Mouse (Mus musculus) Patski (cell line): ENCODE measurements around the gene Gm36864. TPM values are rescaled to one million over a fixed set of nuclear protein-coding genes. Genes with fewer than 3 reads are reported as not detected.

Source experiments
- ATAC-seq: fragments of 100-300 bp; one replicate; pipeline ENCODE4 v1.8.0; 2021
- CTCF ChIA-PET: fragments of 350-600 bp; sonication (Branson Sonifier 250); formaldehyde crosslinking; loops from one replicate; lab custom pipeline; 2022; ENCODE audit warnings: inconsistent platforms; lab: Charles Lee
- POLR2A ChIA-PET: fragments of 350-600 bp; sonication (Branson Sonifier 250); formaldehyde crosslinking; loops from one replicate; lab custom pipeline; 2022; ENCODE audit warnings: antibody characterized with exemption, inconsistent platforms; lab: Charles Lee
- DNase-seq: peaks from one replicate; pipeline ENCODE4 v3.0.0-alpha.2; 2011; ENCODE audit warnings: low read depth, low spot score
- H3K27me3 ChIP-seq: fragments of 371-371 bp; one replicate; pipeline ENCODE4 v1.5.1; 2021
- CTCF ChIP-seq: fragments of 100-300 bp; IDR thresholded peaks from one replicate; pipeline ENCODE4 v1.5.1; 2021
- in situ Hi-C: fragments of 300-500 bp; cut with MboI; formaldehyde crosslinking; loops from 3 replicates; pipeline ENCODE4 v1.11.1; 2018; ENCODE audit warnings: low pct_unique_long_range_greater_than_20kb, mixed read lengths
- polyA plus RNA-seq: library from polyadenylated mRNA; unstranded; gene quantifications from one replicate; pipeline ENCODE4 v1.2.3, GENCODE M21; 2021

The Gm36864 gene
- polyA plus RNA-seq, 1 experiment from 2014 or later: not detected

GRCm38 (mm10) chr7:44254930-44255329, 19.0 kb downstream of the Gm36864 start:
- DNase-seq: no peak
- in situ Hi-C loops: loop anchor here (5.0 kb wide), 1 partner anchor 212 kb away; the partner anchor contains the start of genes Aspdh and Josd2
- H3K27me3 ChIP-seq: no peaks in the 10 kb centered on the region
- no peak for TF ChIP-seq CTCF
- POLR2A ChIA-PET: interaction anchor here (0.7 kb wide), 1 partner anchor 119 kb away, joined by 5 read pairs; no protein-coding TSS in a partner anchor
- CTCF ChIA-PET: no interaction called here
- ATAC-seq: no peak

- POLR2A ChIA-PET: no interaction called here
- H3K27me3 ChIP-seq: peaks cover 3% of the 10 kb centered on the region
- no peak for TF ChIP-seq CTCF
- CTCF ChIA-PET: no interaction called here
- no peak for ATAC-seq
- no peak for DNase-seq
- in situ Hi-C loops: loop anchor here (5.0 kb wide), 1 partner anchor 210 kb away; the partner anchor contains the start of genes Aspdh and Josd2
Observed at GRCm38 (mm10) chr7:44257278-44257677, 21.3 kb downstream of the Gm36864 start, which contains the start of gene Acp4. TSS of gene Acp4 (minus strand) at chr7:44257378.

GRCm38 (mm10) chr7:44260410-44260809, 24.4 kb downstream of the Gm36864 start:
- DNase-seq: no peak
- in situ Hi-C loops: loop anchor here (5.0 kb wide), 2 partner anchors 42 to 92 kb away; no protein-coding TSS in a partner anchor
- H3K27me3 ChIP-seq: peaks cover 3% of the 10 kb centered on the region
- no peak for TF ChIP-seq CTCF
- POLR2A ChIA-PET: interaction anchor here (0.6 to 0.7 kb wide), 2 partner anchors 8 to 91 kb away, joined by 3 to 4 read pairs; no protein-coding TSS in a partner anchor
- CTCF ChIA-PET: interaction anchor here (1.0 to 1.2 kb wide), 2 partner anchors 67 to 91 kb away, joined by 3 read pairs; no protein-coding TSS in a partner anchor
- ATAC-seq: no peak

GRCm38 (mm10) chr7:44261147-44261546, 25.2 kb downstream of the Gm36864 start, which contains the start of gene Gm15517:
TSS of gene Gm15517 (plus strand) at chr7:44261447.
- POLR2A ChIA-PET: interaction anchor here (0.6 kb wide), 1 partner anchor 9 kb away, joined by 3 read pairs; no protein-coding TSS in a partner anchor
- ATAC-seq: no peak
- no peak for TF ChIP-seq CTCF
- CTCF ChIA-PET: interaction anchor here (1.2 kb wide), 1 partner anchor 67 kb away, joined by 3 read pairs; no protein-coding TSS in a partner anchor
- in situ Hi-C loops: loop anchor here (5.0 kb wide), 2 partner anchors 41 to 91 kb away; no protein-coding TSS in a partner anchor
- peaks cover 3% of the 10 kb centered on the region for H3K27me3 ChIP-seq
- DNase-seq: no peak

- H3K27me3 ChIP-seq: peaks cover 11% of the 10 kb centered on the region
- in situ Hi-C loops: loop anchor here (5.0 kb wide), 2 partner anchors 39 to 89 kb away; no protein-coding TSS in a partner anchor
- POLR2A ChIA-PET: interaction anchor here (0.6 kb wide), 1 partner anchor 87 kb away, joined by 4 read pairs; no protein-coding TSS in a partner anchor
- peak; percentile 69 for ATAC-seq
- CTCF ChIA-PET: interaction anchor here (0.6 to 1.9 kb wide), 17 partner anchors 9 to 250 kb away, joined by 3 to 17 read pairs (median 4); no protein-coding TSS in a partner anchor
- DNase-seq: peak; percentile 67
- TF ChIP-seq CTCF: peak; percentile 99
Observed at GRCm38 (mm10) chr7:44262791-44263643, 27.0 kb downstream of the Gm36864 start.

- POLR2A ChIA-PET: interaction anchor here (0.6 kb wide), 1 partner anchor 31 kb away, joined by 3 read pairs; no protein-coding TSS in a partner anchor
- TF ChIP-seq CTCF: no peak
- H3K27me3 ChIP-seq: peaks cover 16% of the 10 kb centered on the region
- in situ Hi-C loops: no loop called here
- DNase-seq (no peak), ATAC-seq (peak; percentile 22)
- CTCF ChIA-PET: no interaction called here
Observed at GRCm38 (mm10) chr7:44268117-44268516, 32.1 kb downstream of the Gm36864 start.

- no peak for TF ChIP-seq CTCF
- ChIA-PET POLR2A (interaction anchor here (0.6 kb wide), 1 partner anchor 41 kb away, joined by 4 read pairs; the partner anchor contains the start of gene Shank1), CTCF (no interaction called here)
- H3K27me3 ChIP-seq: peaks cover 16% of the 10 kb centered on the region
- DNase-seq (no peak), ATAC-seq (no peak)
- in situ Hi-C loops: no loop called here
Observed at GRCm38 (mm10) chr7:44269397-44269796, 33.4 kb downstream of the Gm36864 start.

GRCm38 (mm10) chr7:44271309-44271708, 35.3 kb downstream of the Gm36864 start:
- DNase-seq (no peak), ATAC-seq (no peak)
- ChIA-PET POLR2A (no interaction called here), CTCF (no interaction called here)
- in situ Hi-C loops: no loop called here
- H3K27me3 ChIP-seq: peaks cover 18% of the 10 kb centered on the region
- no peak for TF ChIP-seq CTCF

GRCm38 (mm10) chr7:44272546-44272945, 36.6 kb downstream of the Gm36864 start:
- in situ Hi-C loops: no loop called here
- CTCF ChIA-PET: no interaction called here
- no peak for DNase-seq
- ATAC-seq: no peak
- peaks cover 18% of the 10 kb centered on the region for H3K27me3 ChIP-seq
- POLR2A ChIA-PET: no interaction called here
- TF ChIP-seq CTCF: no peak

- CTCF ChIA-PET: interaction anchor here (1.3 kb wide), 1 partner anchor 7 kb away, joined by 3 read pairs; no protein-coding TSS in a partner anchor
- POLR2A ChIA-PET: interaction anchor here (0.6 kb wide), 1 partner anchor 25 kb away, joined by 3 read pairs; no protein-coding TSS in a partner anchor
- in situ Hi-C loops: no loop called here
- peaks cover 12% of the 10 kb centered on the region for H3K27me3 ChIP-seq
- TF ChIP-seq CTCF: no peak
- DNase-seq (no peak), ATAC-seq (no peak)
Observed at GRCm38 (mm10) chr7:44273446-44273845, 37.5 kb downstream of the Gm36864 start.
